Mouse (Mus musculus) intestine, embryonic 14.5 days (tissue): Measurements from ENCODE around the gene AL607142.1. TPM values are rescaled to one million over a fixed set of nuclear protein-coding genes. Genes with fewer than 3 reads are reported as not detected.

Experiments used
- polyA plus RNA-seq: library from polyadenylated mRNA; unstranded; fragments of >200 nt; fragmentation: Nextera tagmentation; extraction: Ambion mirVana; gene quantifications from 2 replicates; pipeline ENCODE4 v1.2.1, GENCODE M21; 2014

Gene AL607142.1
- polyA plus RNA-seq, 1 experiment from 2014 or later = not detected

Other genes with a start within 250 kb of the AL607142.1 start
- 4.4 and 4.7 TPM in 2 replicates for gene Edn2, start 96.2 kb downstream of the AL607142.1 start, polyA plus RNA-seq
- gene Foxo6, start 222.4 kb downstream of the AL607142.1 start, polyA plus RNA-seq = 0.39 and 0.50 TPM in 2 replicates